Mouse (Mus musculus): ENCODE results near the gene Antxr1. TPM values are rescaled to one million over a fixed set of nuclear protein-coding genes. Genes with fewer than 3 reads are reported as not detected.

Gene Antxr1
- polyA plus RNA-seq, 1 experiment from 2014 or later, result 5.8 TPM

GRCm38 (mm10) chr6:87206790-87207189 is 128.8 kb downstream of the Antxr1 start:
- H3K4me1 ChIP-seq (replicated peaks; ENCODE audit: control insufficient read depth, insufficient read depth, low read length), result no peaks in the 10 kb centered on the region
- H3K36me3 ChIP-seq (ENCODE audit: control insufficient read depth, insufficient read depth, low read length), result no peaks in the 10 kb centered on the region
- H3K4me3 ChIP-seq (ENCODE audit: low read depth, low read length), result no peak overlapping the region
- H3K9ac ChIP-seq (ENCODE audit: low read length), result no peak overlapping the region
- WGBS, result 93% methylated on average over 4 of the region's 4 CpGs
- ATAC-seq (replicated peaks; ENCODE audit: low FRiP score) (no peak), DNase-seq (ENCODE audit: low spot score) (no peak)
- peaks cover 4% of the 10 kb centered on the region; the same call in 1 of the 2 replicates for H3K9me3 ChIP-seq (ENCODE audit: control insufficient read depth, low read length)
- no peak overlapping the region for H3K27ac ChIP-seq (ENCODE audit: low read depth, low read length)
- no peaks in the 10 kb centered on the region for H3K27me3 ChIP-seq (ENCODE audit: control insufficient read depth, insufficient read depth, low read length)
- no peak overlapping the region for H3K4me2 ChIP-seq (ENCODE audit: low read depth, low read length, severe bottlenecking)

GRCm38 (mm10) chr6:87203467-87203866 is 132.2 kb downstream of the Antxr1 start:
- Histone ChIP-seq H3K4me3 (ENCODE audit: low read depth, low read length) (no peak overlapping the region), H3K36me3 (ENCODE audit: control insufficient read depth, insufficient read depth, low read length) (no peaks in the 10 kb centered on the region), H3K4me1 (replicated peaks; ENCODE audit: control insufficient read depth, insufficient read depth, low read length) (no peaks in the 10 kb centered on the region), H3K27me3 (ENCODE audit: control insufficient read depth, insufficient read depth, low read length) (no peaks in the 10 kb centered on the region), H3K9ac (ENCODE audit: low read length) (no peak overlapping the region), H3K27ac (ENCODE audit: low read depth, low read length) (no peak overlapping the region), H3K4me2 (ENCODE audit: low read depth, low read length, severe bottlenecking) (no peak overlapping the region), H3K9me3 (ENCODE audit: control insufficient read depth, low read length) (no peaks in the 10 kb centered on the region)
- DNase-seq (ENCODE audit: low spot score), result no peak
- WGBS, result 81% methylated on average over 4 of the region's 4 CpGs
- ATAC-seq (replicated peaks; ENCODE audit: low FRiP score), result no peak

- Histone ChIP-seq H3K4me3 (ENCODE audit: low read depth, low read length) (no peak overlapping the region), H3K9ac (ENCODE audit: low read length) (no peak overlapping the region), H3K4me2 (ENCODE audit: low read depth, low read length, severe bottlenecking) (no peak overlapping the region), H3K9me3 (ENCODE audit: control insufficient read depth, low read length) (no peaks in the 10 kb centered on the region), H3K27me3 (ENCODE audit: control insufficient read depth, insufficient read depth, low read length) (no peaks in the 10 kb centered on the region), H3K27ac (ENCODE audit: low read depth, low read length) (no peak overlapping the region), H3K36me3 (ENCODE audit: control insufficient read depth, insufficient read depth, low read length) (no peaks in the 10 kb centered on the region), H3K4me1 (replicated peaks; ENCODE audit: control insufficient read depth, insufficient read depth, low read length) (no peaks in the 10 kb centered on the region)
- WGBS, result 77% methylated on average over 2 of the region's 2 CpGs
- ATAC-seq (replicated peaks; ENCODE audit: low FRiP score) (no peak), DNase-seq (ENCODE audit: low spot score) (no peak)
Observed at GRCm38 (mm10) chr6:87203065-87203464, 132.6 kb downstream of the Antxr1 start.

- Histone ChIP-seq H3K27ac (ENCODE audit: low read depth, low read length) (no peak overlapping the region), H3K4me3 (ENCODE audit: low read depth, low read length) (no peak overlapping the region), H3K4me2 (ENCODE audit: low read depth, low read length, severe bottlenecking) (no peak overlapping the region), H3K4me1 (replicated peaks; ENCODE audit: control insufficient read depth, insufficient read depth, low read length) (no peaks in the 10 kb centered on the region), H3K27me3 (ENCODE audit: control insufficient read depth, insufficient read depth, low read length) (no peaks in the 10 kb centered on the region), H3K36me3 (ENCODE audit: control insufficient read depth, insufficient read depth, low read length) (no peaks in the 10 kb centered on the region), H3K9me3 (ENCODE audit: control insufficient read depth, low read length) (no peaks in the 10 kb centered on the region), H3K9ac (ENCODE audit: low read length) (no peak overlapping the region)
- DNase-seq (ENCODE audit: low spot score), result no peak
- WGBS, result 85% methylated on average over 13 of the region's 13 CpGs
- no peak for ATAC-seq (replicated peaks; ENCODE audit: low FRiP score)
Observed at GRCm38 (mm10) chr6:87202048-87202605, 133.5 kb downstream of the Antxr1 start.

- no peak overlapping the region for H3K27ac ChIP-seq (ENCODE audit: low read depth, low read length)
- H3K27me3 ChIP-seq (ENCODE audit: control insufficient read depth, insufficient read depth, low read length), result no peaks in the 10 kb centered on the region
- ATAC-seq (replicated peaks; ENCODE audit: low FRiP score) (no peak), DNase-seq (ENCODE audit: low spot score) (no peak)
- H3K4me3 ChIP-seq (ENCODE audit: low read depth, low read length), result no peak overlapping the region
- H3K9ac ChIP-seq (ENCODE audit: low read length), result no peak overlapping the region
- no peaks in the 10 kb centered on the region for H3K9me3 ChIP-seq (ENCODE audit: control insufficient read depth, low read length)
- 80% methylated on average over 3 of the region's 3 CpGs for WGBS
- H3K36me3 ChIP-seq (ENCODE audit: control insufficient read depth, insufficient read depth, low read length), result no peaks in the 10 kb centered on the region
- H3K4me1 ChIP-seq (replicated peaks; ENCODE audit: control insufficient read depth, insufficient read depth, low read length), result no peaks in the 10 kb centered on the region
- H3K4me2 ChIP-seq (ENCODE audit: low read depth, low read length, severe bottlenecking), result no peak overlapping the region
Observed at GRCm38 (mm10) chr6:87189755-87190154, 145.9 kb downstream of the Antxr1 start.

- Histone ChIP-seq H3K4me1 (replicated peaks; ENCODE audit: control insufficient read depth, insufficient read depth, low read length) (no peaks in the 10 kb centered on the region), H3K36me3 (ENCODE audit: control insufficient read depth, insufficient read depth, low read length) (no peaks in the 10 kb centered on the region), H3K9ac (ENCODE audit: low read length) (no peak overlapping the region), H3K4me3 (ENCODE audit: low read depth, low read length) (no peak overlapping the region), H3K27ac (ENCODE audit: low read depth, low read length) (no peak overlapping the region), H3K9me3 (ENCODE audit: control insufficient read depth, low read length) (no peaks in the 10 kb centered on the region), H3K4me2 (ENCODE audit: low read depth, low read length, severe bottlenecking) (no peak overlapping the region), H3K27me3 (ENCODE audit: control insufficient read depth, insufficient read depth, low read length) (no peaks in the 10 kb centered on the region)
- 88% methylated on average over 12 of the region's 12 CpGs for WGBS
- ATAC-seq (replicated peaks; ENCODE audit: low FRiP score) (no peak), DNase-seq (ENCODE audit: low spot score) (no peak)
Observed at GRCm38 (mm10) chr6:87186988-87187387, 148.6 kb downstream of the Antxr1 start.

GRCm38 (mm10) chr6:87184418-87184817 is 151.2 kb downstream of the Antxr1 start:
- Histone ChIP-seq H3K27ac (ENCODE audit: low read depth, low read length) (no peak overlapping the region), H3K36me3 (ENCODE audit: control insufficient read depth, insufficient read depth, low read length) (no peaks in the 10 kb centered on the region), H3K9me3 (ENCODE audit: control insufficient read depth, low read length) (no peaks in the 10 kb centered on the region), H3K4me3 (ENCODE audit: low read depth, low read length) (no peak overlapping the region), H3K4me1 (replicated peaks; ENCODE audit: control insufficient read depth, insufficient read depth, low read length) (no peaks in the 10 kb centered on the region), H3K27me3 (ENCODE audit: control insufficient read depth, insufficient read depth, low read length) (no peaks in the 10 kb centered on the region), H3K9ac (ENCODE audit: low read length) (no peak overlapping the region), H3K4me2 (ENCODE audit: low read depth, low read length, severe bottlenecking) (no peak overlapping the region)
- DNase-seq (ENCODE audit: low spot score) (no peak), ATAC-seq (replicated peaks; ENCODE audit: low FRiP score) (no peak)
- 65% methylated on average over 3 of the region's 3 CpGs for WGBS

GRCm38 (mm10) chr6:87183981-87184380 is 151.6 kb downstream of the Antxr1 start:
- Histone ChIP-seq H3K27ac (ENCODE audit: low read depth, low read length) (no peak overlapping the region), H3K4me2 (ENCODE audit: low read depth, low read length, severe bottlenecking) (no peak overlapping the region), H3K9ac (ENCODE audit: low read length) (no peak overlapping the region), H3K27me3 (ENCODE audit: control insufficient read depth, insufficient read depth, low read length) (no peaks in the 10 kb centered on the region), H3K9me3 (ENCODE audit: control insufficient read depth, low read length) (no peaks in the 10 kb centered on the region), H3K4me1 (replicated peaks; ENCODE audit: control insufficient read depth, insufficient read depth, low read length) (no peaks in the 10 kb centered on the region), H3K4me3 (ENCODE audit: low read depth, low read length) (no peak overlapping the region), H3K36me3 (ENCODE audit: control insufficient read depth, insufficient read depth, low read length) (no peaks in the 10 kb centered on the region)
- ATAC-seq (replicated peaks; ENCODE audit: low FRiP score) (no peak), DNase-seq (ENCODE audit: low spot score) (no peak)
- WGBS, result 86% methylated on average over 11 of the region's 11 CpGs

- H3K27ac ChIP-seq (ENCODE audit: low read depth, low read length), result no peak overlapping the region
- no peaks in the 10 kb centered on the region for H3K4me1 ChIP-seq (replicated peaks; ENCODE audit: control insufficient read depth, insufficient read depth, low read length)
- no peaks in the 10 kb centered on the region for H3K27me3 ChIP-seq (ENCODE audit: control insufficient read depth, insufficient read depth, low read length)
- no peaks in the 10 kb centered on the region for H3K36me3 ChIP-seq (ENCODE audit: control insufficient read depth, insufficient read depth, low read length)
- no peak overlapping the region for H3K4me2 ChIP-seq (ENCODE audit: low read depth, low read length, severe bottlenecking)
- DNase-seq (ENCODE audit: low spot score) (no peak), ATAC-seq (replicated peaks; ENCODE audit: low FRiP score) (no peak)
- 92% methylated on average over 8 of the region's 8 CpGs for WGBS
- H3K9ac ChIP-seq (ENCODE audit: low read length), result no peak overlapping the region
- H3K9me3 ChIP-seq (ENCODE audit: control insufficient read depth, low read length), result no peaks in the 10 kb centered on the region
- H3K4me3 ChIP-seq (ENCODE audit: low read depth, low read length), result no peak overlapping the region
Observed at GRCm38 (mm10) chr6:87183159-87183558, 152.5 kb downstream of the Antxr1 start.

Measured in forebrain, embryonic 11.5 days (tissue).